Mouse (Mus musculus) gastrocnemius, postnatal 14 days (tissue): ENCODE results near the gene Tspan10. TPM values are rescaled to one million over a fixed set of nuclear protein-coding genes. Genes with fewer than 3 reads are reported as not detected.
"Not testable (repeated sequence)": the region's sequence is repeated elsewhere in the genome, so short reads cannot be mapped to it uniquely, and the experiment has no call there.

Experiments used
- DNase-seq: peaks from one replicate; pipeline ENCODE4 v3.0.0; 2021; ENCODE audit warnings: mixed read lengths
- intact Hi-C: fragments of 180-260 bp; cut with DNase I; formaldehyde crosslinking; loops from one replicate; pipeline ENCODE4 v1.15.1; 2025; ENCODE audit warnings: low total_unique reads
- long read RNA-seq, 2 experiments: library from polyadenylated mRNA; stranded (forward); transcript quantifications; one replicate each; pipeline ENCODE4 v2.0.0; 2021
- total RNA-seq, 2 experiments: library from RNA; stranded (reverse); gene quantifications; 2 replicates each; pipeline ENCODE4 v1.2.3; 2021

The Tspan10 gene
- total RNA-seq, result not detected
- long read RNA-seq, experiment 1, result 0 reads
- long read RNA-seq, experiment 2, partial matches to known transcripts, result 0 of 1 reads
- long read RNA-seq, experiment 2, other reads (novel, unspliced or antisense), result 1 of 1 reads

DNA sequence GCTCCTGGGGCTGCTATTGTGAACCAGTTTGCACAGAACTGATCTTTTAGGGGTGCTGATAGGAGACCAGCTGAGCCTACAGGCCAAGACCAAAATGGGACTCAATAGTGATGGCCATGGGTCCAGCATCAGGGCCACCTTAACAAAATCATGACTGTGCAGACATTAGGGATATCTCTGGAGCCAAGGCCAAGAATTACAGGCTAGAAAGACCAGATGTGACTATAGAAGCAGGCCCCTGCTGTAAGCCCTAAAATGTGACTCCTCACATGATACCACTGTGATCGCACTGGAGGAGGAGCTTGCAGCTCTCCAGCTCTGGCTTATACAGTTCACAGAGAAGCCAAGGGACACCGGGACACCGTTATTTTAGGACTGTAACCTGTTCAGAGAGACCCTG is at the start of gene Tspan10:
Gene Tspan10, plus strand, starts transcription at position 301 of the 400 bp plus-strand sequence.
- no peak for DNase-seq
- intact Hi-C loops, result no loop called here

DNA sequence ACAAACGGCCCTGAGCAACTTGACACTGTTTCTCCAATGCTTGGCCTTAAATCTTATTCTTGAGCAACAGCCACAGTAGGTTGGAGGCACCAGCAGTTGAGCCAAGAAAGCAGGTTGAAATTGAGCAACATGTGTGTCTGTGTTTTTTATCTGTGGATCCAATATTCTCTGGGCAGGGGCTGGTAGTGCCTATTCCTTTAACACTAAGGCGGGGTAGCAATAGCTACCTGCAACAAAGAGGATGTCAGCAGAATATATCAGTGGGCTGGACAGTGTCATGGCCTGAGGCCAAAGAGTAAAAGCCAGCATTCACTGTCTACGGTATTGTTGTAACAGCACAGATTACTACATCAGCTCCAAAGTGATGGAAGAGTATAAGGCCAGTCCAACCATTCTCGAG is 46.8 kb upstream of the Tspan10 start:
- intact Hi-C loops, result no loop called here
- DNase-seq, result no peak

DNA sequence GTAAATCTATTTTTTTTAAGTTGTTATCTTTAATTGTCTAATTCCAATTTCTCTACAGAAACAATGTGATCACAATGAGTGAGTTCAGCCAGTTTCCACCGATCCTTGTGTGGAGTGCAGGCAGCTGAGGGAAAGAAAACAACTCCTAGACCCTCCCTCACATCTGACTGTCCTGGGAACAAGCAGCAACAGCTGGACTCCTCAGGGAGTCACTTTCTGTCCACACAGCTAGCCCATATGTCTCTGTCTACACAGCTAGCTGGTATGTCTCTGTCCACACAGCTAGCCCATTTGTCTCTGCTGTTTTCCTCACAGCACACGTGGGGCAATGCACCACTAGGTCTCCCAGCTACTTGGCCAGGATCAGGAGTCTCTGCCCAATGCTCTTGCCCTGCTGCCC is 44.8 kb upstream of the Tspan10 start:
- DNase-seq, result no peak
- intact Hi-C loops, result no loop called here

DNA sequence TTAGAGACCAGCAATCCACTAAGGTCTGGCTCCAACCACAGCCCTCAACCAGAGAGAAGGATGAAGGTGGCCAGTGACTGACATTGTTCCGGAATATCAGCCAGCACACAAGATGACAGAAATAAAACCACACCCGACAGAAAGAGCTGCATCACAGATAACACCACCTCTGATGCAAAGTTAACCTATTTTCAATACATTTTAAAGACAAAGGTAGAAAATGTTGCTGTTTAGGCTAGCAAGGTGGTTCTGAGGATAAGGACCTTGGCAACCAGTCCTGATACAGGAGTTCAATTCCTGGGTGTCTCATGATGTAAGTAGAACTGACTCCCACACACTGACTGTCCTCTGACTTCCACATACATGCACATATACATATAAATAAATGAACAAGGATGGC is 43.1 kb upstream of the Tspan10 start:
- intact Hi-C loops, result no loop called here
- DNase-seq, result no peak

DNA sequence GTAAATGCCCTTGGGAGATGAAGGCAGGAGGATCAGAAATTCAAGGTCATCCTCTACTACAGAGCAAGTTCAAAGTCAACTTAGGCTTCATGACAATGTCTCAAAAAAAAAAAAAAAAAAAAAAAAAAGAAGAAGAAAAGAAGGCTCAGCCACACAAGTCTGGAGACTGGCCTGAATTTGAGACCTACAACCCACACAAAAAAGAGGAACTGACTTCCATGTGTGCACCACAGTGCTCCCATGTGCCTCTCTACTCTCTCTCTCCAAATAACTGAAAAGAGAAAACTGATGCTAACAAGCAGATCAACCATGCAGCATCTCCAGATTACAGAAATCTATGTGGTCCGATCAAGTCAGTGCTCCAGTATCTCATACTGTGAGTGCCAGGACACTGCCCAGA is 37.6 kb upstream of the Tspan10 start:
- no peak for DNase-seq
- intact Hi-C loops, result no loop called here

DNA sequence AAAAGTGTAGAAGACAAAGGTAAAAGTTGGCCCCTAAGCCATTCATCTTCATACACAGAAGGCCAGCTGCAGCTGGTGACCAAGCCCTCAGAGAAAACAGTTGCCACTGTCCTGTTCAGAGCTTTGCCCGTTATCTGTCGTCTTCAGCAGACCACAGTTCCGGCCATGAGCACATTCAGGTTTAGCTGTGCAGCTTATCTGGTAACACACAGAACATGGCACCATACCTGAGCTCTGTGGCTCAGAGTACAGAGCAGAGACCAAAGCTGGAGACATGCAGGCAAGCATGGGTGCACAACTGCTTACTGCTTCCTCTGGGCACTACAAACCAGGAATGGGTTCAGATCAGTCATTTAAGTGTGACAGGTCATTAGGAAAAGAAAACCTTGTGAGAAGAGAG is 36.6 kb upstream of the Tspan10 start:
- DNase-seq, result no peak
- intact Hi-C loops, result no loop called here

DNA sequence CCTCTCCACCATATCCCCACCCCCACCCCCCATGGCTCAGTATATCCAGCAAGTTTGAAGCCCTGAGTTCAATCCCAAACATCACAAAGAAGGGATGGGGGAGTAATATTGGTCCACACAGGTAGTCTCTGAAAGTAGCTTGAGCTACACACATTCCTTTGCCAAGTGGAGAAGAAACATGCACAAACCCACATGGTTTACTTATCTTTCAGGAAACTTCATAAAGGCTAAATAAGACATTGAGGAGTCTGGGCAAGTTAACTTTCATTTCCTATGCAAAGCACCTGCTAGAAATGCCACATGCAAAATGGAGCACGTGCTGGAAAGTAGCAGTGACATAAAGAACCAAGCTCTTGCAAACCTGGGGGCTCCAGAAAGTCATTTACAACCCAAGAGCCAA is 36.0 kb upstream of the Tspan10 start:
- intact Hi-C loops, result no loop called here
- no peak for DNase-seq

DNA sequence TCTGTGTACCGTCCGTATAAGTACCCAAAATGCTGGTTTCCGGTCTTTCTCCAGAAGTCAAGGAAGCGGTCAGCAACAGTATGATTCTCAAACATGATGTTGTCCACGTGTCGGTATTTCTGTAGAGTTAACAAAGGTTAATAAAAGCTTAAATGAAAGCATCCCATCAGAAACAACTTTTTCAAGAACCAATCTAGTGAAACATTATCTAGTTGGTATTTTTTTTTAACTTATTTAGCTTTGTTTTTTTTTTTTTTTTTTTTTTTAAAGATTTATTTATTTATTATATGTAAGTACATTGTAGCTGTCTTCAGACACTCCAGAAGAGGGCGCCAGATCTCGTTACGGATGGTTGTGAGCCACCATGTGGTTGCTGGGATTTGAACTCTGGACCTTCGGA is 28.8 kb upstream of the Tspan10 start:
- intact Hi-C loops, DNase-seq: not testable (repeated sequence)

DNA sequence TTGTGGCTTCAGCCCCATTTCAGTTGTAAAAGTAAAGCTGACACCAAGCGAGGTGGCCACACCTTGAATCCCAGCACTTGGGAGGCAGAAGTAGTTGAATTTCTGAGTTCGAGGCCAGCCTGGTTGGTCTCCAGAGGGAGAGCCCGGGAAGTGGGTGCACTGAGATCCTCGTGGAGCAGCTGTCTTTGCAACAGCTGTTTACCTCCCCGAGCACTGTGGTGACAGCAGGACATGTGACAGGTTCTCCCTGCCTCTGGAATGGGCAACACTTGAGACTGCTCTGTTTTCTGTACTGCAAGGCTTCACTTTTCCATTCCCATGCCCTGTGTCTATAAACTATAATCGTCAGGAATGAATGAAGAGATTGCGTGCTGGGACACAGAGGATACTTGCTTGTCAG is 24.6 kb upstream of the Tspan10 start:
- DNase-seq, result no peak
- intact Hi-C loops, result no loop called here

DNA sequence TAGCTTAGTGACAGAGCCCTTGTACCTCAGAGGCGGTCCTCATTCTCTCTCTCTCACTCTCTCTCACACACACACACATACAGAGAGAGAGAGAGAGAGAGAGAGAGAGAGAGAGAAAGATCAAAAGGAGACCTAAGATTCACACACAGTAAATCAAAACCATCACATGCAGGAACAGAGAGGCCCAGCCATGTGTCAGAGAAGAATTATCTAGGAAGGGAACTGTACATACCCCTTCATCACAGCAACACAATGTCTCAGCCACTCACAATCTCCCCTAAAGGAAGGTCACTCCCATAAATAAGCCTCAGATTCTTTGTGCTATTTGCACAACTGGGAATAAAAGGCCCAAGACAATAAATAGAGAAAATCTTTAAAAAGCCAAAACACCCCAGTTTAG is 23.9 kb upstream of the Tspan10 start:
- DNase-seq, result no peak
- intact Hi-C loops, result no loop called here

DNA sequence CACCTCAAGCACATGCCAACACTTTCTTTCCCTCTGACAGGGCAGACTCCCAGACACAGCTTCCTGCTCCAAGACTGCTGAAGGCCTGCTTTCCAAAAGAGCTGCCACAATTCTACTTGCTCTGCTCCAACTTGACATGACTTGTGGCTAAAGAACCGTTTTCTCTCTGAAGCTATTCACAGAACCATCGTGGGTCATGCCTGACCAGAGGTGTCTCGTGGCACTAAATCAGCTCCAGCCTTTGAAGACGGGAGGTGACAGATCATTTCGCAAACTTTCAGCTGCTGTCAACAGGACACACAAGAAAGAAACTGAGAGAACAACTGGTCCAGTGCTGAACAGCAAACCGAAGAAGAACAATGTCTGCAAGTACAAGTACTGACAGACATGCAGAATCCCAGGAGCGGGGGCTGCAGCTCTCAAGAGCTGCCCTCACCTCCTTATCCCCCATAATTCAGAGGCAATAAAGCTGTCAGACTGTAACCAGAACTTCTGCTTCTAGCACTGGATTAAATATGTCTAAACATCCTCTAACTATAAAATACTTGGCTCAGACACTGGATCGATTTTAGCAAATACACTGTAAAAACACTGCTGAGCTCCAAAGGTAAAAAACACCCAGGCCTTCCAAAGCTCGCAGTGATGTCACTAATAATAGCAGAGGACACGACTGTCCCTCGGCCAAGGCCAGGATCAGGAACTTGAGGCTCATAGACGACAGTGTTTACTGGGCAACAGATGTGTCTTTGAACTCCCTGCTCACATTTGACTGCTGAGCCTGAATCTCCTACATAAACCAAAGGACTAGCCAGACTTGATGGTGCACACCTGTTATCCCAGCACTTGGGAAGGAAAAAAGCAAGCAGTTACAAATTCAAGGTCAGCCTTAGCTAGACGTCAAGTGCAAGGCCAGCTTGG is 19.5 kb upstream of the Tspan10 start:
- no peak for DNase-seq
- intact Hi-C loops, result no loop called here

DNA sequence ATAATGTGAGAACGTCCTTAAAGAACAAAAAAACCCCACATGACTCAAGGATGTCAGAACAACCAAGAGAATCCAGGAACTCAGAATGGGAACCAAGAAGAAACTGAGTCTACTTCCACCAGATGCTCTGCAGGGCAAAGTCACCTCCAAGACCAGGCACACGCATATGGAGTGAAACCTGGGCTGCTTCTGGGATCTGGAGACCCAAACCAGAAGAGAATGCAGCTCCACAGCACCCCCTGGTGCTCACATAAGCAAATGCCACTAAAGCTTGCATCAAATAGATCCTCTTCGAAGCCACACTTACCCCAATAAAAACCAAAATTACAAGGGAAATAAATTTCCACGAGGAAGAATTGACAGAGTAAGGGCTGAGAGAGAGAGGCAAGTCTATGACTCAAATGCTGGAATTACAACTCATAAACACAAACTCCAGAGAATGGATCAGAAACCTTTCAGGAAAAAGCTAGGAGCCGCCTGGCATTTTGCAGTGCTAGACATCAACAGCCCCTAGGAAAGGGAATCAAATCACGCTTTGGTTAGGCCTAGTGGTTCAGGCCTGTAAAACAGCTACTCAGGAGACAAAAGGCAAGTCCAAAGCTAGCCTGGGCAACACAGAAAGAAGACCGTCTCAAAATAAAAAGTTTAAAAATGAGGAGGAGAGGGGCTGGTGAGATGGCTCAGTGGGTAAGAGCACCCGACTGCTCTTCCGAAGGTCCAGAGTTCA is 18.7 kb upstream of the Tspan10 start:
- DNase-seq, result peak; percentile 49

DNA sequence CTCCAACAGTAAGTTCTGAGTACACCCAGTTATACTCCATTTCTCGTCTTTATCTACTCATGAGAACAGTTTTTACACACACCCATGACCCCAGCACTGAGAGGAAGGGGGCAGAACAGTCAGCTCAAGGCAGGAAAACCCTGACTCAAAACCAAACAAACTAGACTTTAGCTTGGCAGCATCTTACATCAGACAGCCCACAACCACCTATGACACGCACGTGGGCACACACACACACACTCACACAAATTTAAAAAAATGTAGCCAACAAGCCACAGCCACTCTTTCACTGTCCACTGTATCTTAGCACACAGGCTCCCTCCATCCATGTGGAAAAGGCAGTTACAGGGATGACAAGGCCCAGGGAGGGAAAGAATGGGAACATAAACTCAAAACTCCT is 15.7 kb upstream of the Tspan10 start:
- DNase-seq, result no peak

More for the DNA sequence above, 18.7 kb upstream of the Tspan10 start:
- intact Hi-C loops, result no loop called here

DNA sequence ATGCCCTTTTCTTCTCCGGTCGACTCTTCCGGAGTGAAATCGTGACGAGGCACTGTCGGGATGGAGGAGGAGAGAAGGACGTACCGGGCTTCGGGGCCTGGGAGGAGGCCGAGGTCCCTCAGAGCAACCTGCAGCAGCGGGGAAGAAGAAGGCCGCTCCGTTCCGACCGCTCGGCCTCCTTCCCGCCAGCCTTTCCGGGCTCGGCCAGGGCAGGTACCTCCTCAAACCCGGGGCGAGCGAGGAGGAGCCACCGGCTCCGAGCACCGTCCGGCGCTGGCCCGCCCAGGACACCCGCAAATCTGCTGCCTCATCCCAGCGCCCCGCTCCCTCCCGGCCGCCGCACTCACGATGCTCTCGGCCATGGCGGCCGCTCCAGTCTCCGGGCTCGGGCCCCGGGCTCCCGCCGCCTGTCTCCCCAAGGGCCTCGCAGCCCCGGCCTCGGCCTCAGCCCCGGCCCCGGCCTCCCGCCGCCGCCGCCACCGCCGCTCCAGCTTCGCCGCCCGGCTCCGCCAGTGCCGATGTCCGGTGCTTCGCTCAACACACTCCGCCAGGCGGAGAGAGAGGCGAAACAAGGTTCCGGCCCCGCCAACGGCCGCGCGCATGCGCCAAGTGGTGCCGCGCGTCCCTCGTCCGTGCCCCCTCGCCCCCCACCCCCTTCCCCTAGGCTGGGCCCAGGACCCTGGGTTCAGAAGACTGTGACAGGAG is 5.1 kb upstream of the Tspan10 start, which contains the start of gene Nploc4:
Gene Nploc4, minus strand, starts transcription at position 557 of the 705 bp plus-strand sequence.
- peak; percentile 88 for DNase-seq
- intact Hi-C loops, result no loop called here

More for the DNA sequence above, 15.7 kb upstream of the Tspan10 start:
- intact Hi-C loops, result no loop called here

DNA sequence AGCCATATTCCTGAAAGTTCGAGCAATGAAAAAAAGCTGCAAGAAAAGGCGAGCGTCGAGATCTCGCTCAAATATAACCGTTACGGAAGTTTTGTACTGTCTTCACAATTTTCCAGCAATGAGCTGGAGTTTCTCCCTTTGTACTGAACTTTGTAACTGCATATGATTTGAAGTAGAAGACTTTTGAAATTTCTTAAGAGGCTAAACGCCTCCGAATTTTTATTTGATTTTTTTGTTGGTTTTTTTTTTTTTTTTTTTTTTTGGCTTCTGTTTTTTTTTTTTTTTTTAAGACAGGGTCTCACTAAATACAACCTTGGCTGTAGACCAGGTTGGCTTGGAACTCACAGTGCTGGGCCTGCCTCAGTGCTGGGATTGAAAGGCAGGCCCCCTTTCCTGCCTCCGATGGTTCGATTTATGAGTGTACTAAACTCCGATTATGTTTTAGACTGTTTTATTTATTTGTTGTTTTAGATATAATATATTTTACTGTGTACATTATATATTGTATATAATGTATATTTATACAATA is 4.5 kb upstream of the Tspan10 start:
- DNase-seq, result no peak
- intact Hi-C loops, result no loop called here

DNA sequence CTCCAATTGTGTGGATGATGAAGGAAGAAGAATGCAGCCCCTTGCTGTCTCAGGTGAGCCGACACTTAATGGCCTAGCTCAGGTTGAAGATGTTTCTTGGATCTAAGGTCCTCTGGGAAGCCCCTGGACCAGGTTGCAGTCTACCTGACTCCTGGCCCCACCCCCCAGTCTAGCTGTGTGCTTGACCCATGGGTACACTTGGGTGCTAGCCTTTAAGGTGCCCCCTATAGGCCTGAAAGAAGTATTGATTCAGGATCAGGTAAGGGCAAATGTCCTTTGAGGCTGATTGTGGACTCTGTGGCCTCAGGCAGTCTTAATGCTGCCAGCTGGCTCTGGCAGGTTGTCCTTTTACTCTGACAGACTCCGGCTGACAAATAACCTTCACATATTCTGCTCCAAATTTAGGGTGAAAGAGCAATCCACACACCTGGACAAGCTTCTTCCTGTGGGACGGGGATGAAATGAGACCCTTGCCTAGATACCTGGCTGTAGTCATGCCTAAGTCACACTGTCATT is 379 bp downstream of the Tspan10 start:
- no peak for DNase-seq
- intact Hi-C loops, result no loop called here

DNA sequence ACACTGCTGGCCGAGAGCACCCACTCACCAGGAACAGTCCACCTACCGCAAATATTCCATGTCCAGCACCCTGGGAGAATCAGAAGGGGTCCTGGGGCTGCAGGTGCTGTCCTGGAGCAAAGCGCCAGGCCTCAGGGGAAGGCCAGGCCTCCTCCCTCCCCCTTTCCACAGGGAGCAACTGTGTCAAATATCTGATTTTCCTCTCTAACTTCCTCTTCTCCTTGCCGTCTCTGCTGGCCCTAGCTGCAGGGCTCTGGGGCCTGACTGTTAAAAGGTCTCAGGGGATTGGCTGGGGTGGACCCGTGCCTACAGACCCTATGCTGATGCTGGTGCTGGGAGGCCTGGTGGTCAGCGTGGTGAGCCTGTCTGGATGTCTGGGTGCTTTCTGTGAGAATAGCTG is 1.7 kb downstream of the Tspan10 start:
- DNase-seq, result no peak
- intact Hi-C loops, result no loop called here

DNA sequence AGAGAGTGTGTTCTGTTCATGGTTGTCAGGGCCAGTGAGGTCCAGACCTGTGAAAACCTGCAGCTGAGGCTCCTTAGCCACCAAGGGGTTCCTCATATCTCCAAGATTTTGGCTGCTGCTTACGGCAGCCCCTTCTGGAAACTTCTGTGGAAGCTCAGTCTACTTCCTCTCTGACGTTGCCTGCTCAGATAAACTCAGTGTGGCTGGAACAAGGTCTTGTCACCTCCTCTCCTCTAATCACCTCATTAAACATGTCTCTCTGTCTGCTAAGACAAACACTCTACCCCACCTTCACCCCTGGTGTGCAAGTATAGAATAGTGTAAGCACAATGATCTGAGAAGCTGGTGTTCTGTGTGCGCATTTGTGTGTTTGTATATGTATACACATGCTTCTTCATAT is 3.0 kb downstream of the Tspan10 start:
- intact Hi-C loops, result no loop called here
- DNase-seq, result no peak

DNA sequence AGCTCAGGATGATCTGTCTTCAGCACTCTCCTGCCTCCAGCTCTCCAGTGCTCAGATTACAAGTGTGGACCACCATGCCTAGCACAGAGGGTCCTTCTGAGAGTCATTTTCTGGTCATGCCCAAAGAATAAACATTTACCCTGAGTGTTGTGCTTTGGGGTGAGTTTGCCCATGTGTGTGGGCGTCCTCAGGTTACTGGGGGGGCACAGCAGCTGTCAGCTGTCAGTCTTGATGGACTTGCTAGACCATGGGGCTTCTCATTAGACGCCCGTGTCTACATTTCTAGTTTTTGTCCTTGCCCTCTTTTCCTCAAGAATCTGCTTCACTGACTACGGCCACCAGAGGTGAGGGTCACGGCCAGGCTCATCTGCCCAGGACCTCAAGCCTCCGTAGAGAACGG is 4.7 kb downstream of the Tspan10 start:
- intact Hi-C loops, result no loop called here

DNA sequence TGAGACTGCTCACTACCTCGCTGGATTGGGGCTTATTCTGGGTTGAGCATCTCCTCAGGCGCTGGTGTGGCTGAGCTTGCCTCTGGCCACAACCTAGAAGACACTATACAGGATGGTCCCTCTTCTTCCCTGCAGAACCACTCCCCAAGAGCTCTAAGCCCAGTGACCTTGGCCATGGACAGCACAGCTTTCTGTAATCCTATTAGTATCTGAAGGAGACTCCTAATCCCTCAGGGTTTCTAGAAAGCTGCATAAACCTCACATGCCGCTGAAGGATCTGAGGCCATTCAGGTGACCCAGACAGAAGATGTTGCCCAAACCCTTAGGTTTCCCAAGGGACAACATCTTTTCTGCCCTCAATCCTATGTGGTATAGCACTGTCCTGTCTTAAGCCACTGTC is 9.8 kb downstream of the Tspan10 start:
- DNase-seq, result no peak
- intact Hi-C loops, result no loop called here

More for the DNA sequence above, 4.7 kb downstream of the Tspan10 start:
- no peak for DNase-seq
